Mouse (Mus musculus) neutrophil, adult 65 days (primary cell): ENCODE results near the gene Olfr722. TPM values are rescaled to one million over a fixed set of nuclear protein-coding genes. Genes with fewer than 3 reads are reported as not detected.

Experiments used
- total RNA-seq: library from RNA; stranded (reverse); gene quantifications from 2 replicates; pipeline ENCODE4 v1.2.4, GENCODE M21; 2023

Olfr722 gene
- not detected in 2 replicates for total RNA-seq

DNA sequence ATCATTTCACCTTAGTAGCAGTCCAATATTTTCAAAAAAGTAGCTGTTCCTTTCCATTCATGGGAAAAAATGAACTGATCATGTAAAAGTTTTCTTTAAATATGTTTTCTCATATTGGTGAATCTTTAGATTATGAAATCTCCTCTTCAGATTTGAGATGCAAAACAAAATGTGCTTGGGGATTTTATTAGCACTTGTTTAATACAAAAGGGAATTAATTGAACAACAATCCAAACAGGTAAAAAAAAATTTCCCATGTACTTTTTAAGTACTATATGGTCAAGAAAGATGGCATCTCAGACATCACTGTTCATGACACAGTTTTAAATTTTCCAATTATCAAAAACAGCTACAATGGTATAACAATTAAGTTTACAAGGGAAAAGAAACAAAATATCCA, at the start of gene Olfr722:
Gene Olfr722, minus strand, starts transcription at position 101 of the 400 bp plus-strand sequence.

DNA sequence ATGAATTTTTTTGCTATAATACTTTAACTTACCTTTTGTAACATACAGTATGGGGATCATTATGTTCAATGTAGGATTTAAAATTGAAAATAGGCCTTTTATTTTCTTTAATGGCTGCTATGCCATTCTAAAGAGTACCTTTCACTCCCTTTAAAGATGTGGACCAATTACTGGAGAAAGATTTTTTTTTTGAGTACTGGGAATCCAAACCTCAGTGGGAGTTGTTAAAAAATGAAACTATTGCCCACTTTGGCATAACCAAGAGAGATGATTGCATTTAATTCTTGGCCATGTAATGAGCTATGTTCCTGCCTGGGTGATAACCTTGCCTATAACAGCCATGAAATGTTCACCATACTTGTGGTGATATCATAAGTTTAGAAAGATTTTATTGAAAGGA, 29.9 kb upstream of the Olfr722 start, which contains the start of gene Olfr723:
Gene Olfr723, minus strand, starts transcription at position 101 of the 400 bp plus-strand sequence.

Other genes with a start within 250 kb of the Olfr722 start
- gene Armh4, start 118.6 kb downstream of the Olfr722 start, total RNA-seq, result not detected in 2 replicates
- not detected in 2 replicates for gene Olfr723, start 29.8 kb upstream of the Olfr722 start, total RNA-seq
- not detected in 2 replicates for gene Olfr724, start 61.3 kb upstream of the Olfr722 start, total RNA-seq
- gene Olfr725, start 138.4 kb upstream of the Olfr722 start, total RNA-seq, result not detected in 2 replicates
- not detected in 2 replicates for gene Olfr726, start 189.0 kb upstream of the Olfr722 start, total RNA-seq
- gene Olfr727, start 221.2 kb upstream of the Olfr722 start, total RNA-seq, result not detected in 2 replicates
- not detected in 2 replicates for gene Olfr728, start 240.7 kb upstream of the Olfr722 start, total RNA-seq